Mouse (Mus musculus) olfactory bulb, adult 2 months (tissue): ENCODE measurements around the gene Furin.

Experiments
- CTCF ChIP-seq: fragments of 200-500 bp; IDR thresholded peaks from 2 replicates; pipeline ENCODE4 v1.5.1; 2012; ENCODE audit warnings: low read depth, mild to moderate bottlenecking, low read length, moderate library complexity; ENCODE audit not compliant: insufficient read depth
- POLR2A ChIP-seq: fragments of 200-500 bp; IDR thresholded peaks from 2 replicates; pipeline ENCODE4 v1.6.1; 2012; ENCODE audit warnings: mild to moderate bottlenecking, low read depth, low read length, moderate library complexity; ENCODE audit not compliant: insufficient read depth

- TF ChIP-seq CTCF (no peak), POLR2A (no peak)
These were observed 35.2 kb downstream of the Furin start for GRCm38 (mm10) chr7:80369967-80370431.
